12 mouse cellular contexts compared by ENCODE assay signal in the genomic region with DNA sequence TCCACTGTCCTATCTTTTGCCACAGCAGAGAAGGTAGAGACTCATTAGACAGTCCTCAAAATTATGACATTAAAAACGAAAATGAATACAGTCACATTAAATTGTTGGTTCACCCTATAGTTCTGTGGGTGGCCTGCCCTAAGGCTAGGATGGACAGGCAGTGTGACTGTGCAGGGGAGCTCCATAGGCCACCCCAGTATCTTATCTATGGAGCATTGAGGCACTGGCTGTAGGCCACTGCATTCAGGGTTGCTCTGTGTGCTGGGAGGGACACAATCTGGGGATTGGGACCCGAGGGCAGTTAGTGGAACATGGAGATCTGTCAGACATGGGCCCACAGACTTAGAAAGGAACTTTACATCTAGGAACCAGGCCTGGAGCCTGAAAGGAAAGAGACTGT. TPM values are rescaled to one million over a fixed set of nuclear protein-coding genes. Genes with fewer than 3 reads are reported as not detected.
DNase-seq lines count a peak whose midpoint lies in the region; ATAC-seq lines count a peak whose summit lies in the region.
"Had no signal": no experiment of that assay in that cellular context is flagged by ENCODE, and none has a peak within 500 bp of the region (broad histone marks: within the 10 kb centered on the region; RNA-seq: fewer than 3 reads in every experiment).

No protein-coding gene starts in this region.

- WGBS in forebrain, embryonic 11.5 days, result 30% methylated on average over 2 of the region's 2 CpGs
- 34% methylated on average over 2 of the region's 2 CpGs for WGBS in forebrain, embryonic 10.5 days
- 23% methylated on average over 2 of the region's 2 CpGs for WGBS in midbrain, embryonic 11.5 days
- WGBS in midbrain, embryonic 10.5 days, result 33% methylated on average over 2 of the region's 2 CpGs
- WGBS in neural tube, embryonic 15.5 days, result 37% methylated on average over 2 of the region's 2 CpGs
- WGBS in kidney, embryonic 14.5 days, result 30% methylated on average over 2 of the region's 2 CpGs

- no peaks in the 10 kb centered on the region for H3K9me3 ChIP-seq in forebrain, embryonic 11.5 days (ENCODE audit: control insufficient read depth, low read length)
- no peaks in the 10 kb centered on the region for H3K9me3 ChIP-seq in forebrain, embryonic 10.5 days
- no peaks in the 10 kb centered on the region for H3K9me3 ChIP-seq in midbrain, embryonic 11.5 days (ENCODE audit: control insufficient read depth, low read length)
- no peaks in the 10 kb centered on the region for H3K9me3 ChIP-seq in midbrain, embryonic 10.5 days (replicated peaks)
- no peaks in the 10 kb centered on the region for H3K9me3 ChIP-seq in neural tube, embryonic 15.5 days (replicated peaks)
- no peaks in the 10 kb centered on the region for H3K9me3 ChIP-seq in kidney, embryonic 14.5 days (ENCODE audit: control insufficient read depth, low read length)
- H3K9me3 ChIP-seq: heart, embryonic 13.5 days; limb, embryonic 12.5 days; liver, embryonic 15.5 days had no signal

- DNase-seq in forebrain, embryonic 11.5 days (ENCODE audit: low spot score), result no peak
- DNase-seq in forebrain, embryonic 10.5 days (ENCODE audit: extremely low spot score, low spot score), result no peak
- peak; percentile 64 for DNase-seq in midbrain, embryonic 11.5 days (ENCODE audit: low spot score, missing footprints)
- no peak for DNase-seq in midbrain, embryonic 10.5 days (ENCODE audit: low spot score)
- no peak for DNase-seq in ovary, postnatal 14 days (ENCODE audit: low spot score)

- no peaks in the 10 kb centered on the region for H3K27me3 ChIP-seq in forebrain, embryonic 11.5 days (ENCODE audit: control insufficient read depth, insufficient read depth, low read length)
- H3K27me3 ChIP-seq in forebrain, embryonic 10.5 days (ENCODE audit: poor library complexity, severe bottlenecking), result no peaks in the 10 kb centered on the region
- H3K27me3 ChIP-seq in midbrain, embryonic 11.5 days (ENCODE audit: control insufficient read depth, insufficient read depth, low read length), result no peaks in the 10 kb centered on the region
- 0 out of 2 replicates have a peak, but pooled peaks cover 11% of the 10 kb centered on the region for H3K27me3 ChIP-seq in midbrain, embryonic 10.5 days (ENCODE audit: low read depth, poor library complexity, severe bottlenecking)
- H3K27me3 ChIP-seq in neural tube, embryonic 15.5 days (replicated peaks), result no peaks in the 10 kb centered on the region; the same call in 1 of the 2 replicates
- H3K27me3 ChIP-seq in kidney, embryonic 14.5 days (ENCODE audit: control insufficient read depth, insufficient read depth, low read length), result no peaks in the 10 kb centered on the region

- H3K9ac ChIP-seq in forebrain, embryonic 11.5 days (ENCODE audit: low read length), result no peak overlapping the region
- no peak overlapping the region for H3K9ac ChIP-seq in midbrain, embryonic 11.5 days (ENCODE audit: low read length)
- H3K9ac ChIP-seq in neural tube, embryonic 15.5 days (replicated peaks), result no peak overlapping the region
- no peak overlapping the region for H3K9ac ChIP-seq in kidney, embryonic 14.5 days (ENCODE audit: low read depth, low read length)
- H3K9ac ChIP-seq: heart, embryonic 13.5 days; limb, embryonic 12.5 days; liver, embryonic 15.5 days had no signal

- H3K4me3 ChIP-seq in forebrain, embryonic 11.5 days (ENCODE audit: low read depth, low read length), result no peak overlapping the region
- no peak overlapping the region for H3K4me3 ChIP-seq in forebrain, embryonic 10.5 days
- H3K4me3 ChIP-seq in midbrain, embryonic 11.5 days (ENCODE audit: low read depth, low read length), result no peak overlapping the region
- H3K4me3 ChIP-seq in midbrain, embryonic 10.5 days, result no peak overlapping the region
- H3K4me3 ChIP-seq in neural tube, embryonic 15.5 days (replicated peaks), result no peak overlapping the region
- H3K4me3 ChIP-seq in kidney, embryonic 14.5 days (ENCODE audit: low read length), result no peak overlapping the region
- H3K4me3 ChIP-seq: heart, embryonic 13.5 days; limb, embryonic 12.5 days; liver, embryonic 15.5 days had no signal

- no peak overlapping the region for H3K4me2 ChIP-seq in forebrain, embryonic 11.5 days (ENCODE audit: low read depth, low read length, severe bottlenecking)
- H3K4me2 ChIP-seq in midbrain, embryonic 11.5 days, result no peak overlapping the region
- no peak overlapping the region for H3K4me2 ChIP-seq in neural tube, embryonic 15.5 days
- H3K4me2 ChIP-seq in kidney, embryonic 14.5 days (replicated peaks; ENCODE audit: low read depth, low read length), result no peak overlapping the region
- H3K4me2 ChIP-seq: limb, embryonic 12.5 days; liver, embryonic 15.5 days had no signal

- H3K4me1 ChIP-seq in forebrain, embryonic 11.5 days (replicated peaks; ENCODE audit: control insufficient read depth, insufficient read depth, low read length), result no peaks in the 10 kb centered on the region
- H3K4me1 ChIP-seq in forebrain, embryonic 10.5 days, result peaks cover 11% of the 10 kb centered on the region
- no peaks in the 10 kb centered on the region for H3K4me1 ChIP-seq in midbrain, embryonic 11.5 days (ENCODE audit: control insufficient read depth, insufficient read depth, low read length)
- H3K4me1 ChIP-seq in midbrain, embryonic 10.5 days, result peaks cover 13% of the 10 kb centered on the region; the same call in 1 of the 2 replicates
- no peaks in the 10 kb centered on the region for H3K4me1 ChIP-seq in neural tube, embryonic 15.5 days
- peaks cover 6% of the 10 kb centered on the region for H3K4me1 ChIP-seq in kidney, embryonic 14.5 days (ENCODE audit: control insufficient read depth, insufficient read depth, low read length)
- H3K4me1 ChIP-seq: limb, embryonic 12.5 days had no signal

- no peak overlapping the region for H3K27ac ChIP-seq in forebrain, embryonic 11.5 days (ENCODE audit: low read depth, low read length)
- H3K27ac ChIP-seq in forebrain, embryonic 10.5 days, result no peak overlapping the region
- H3K27ac ChIP-seq in midbrain, embryonic 11.5 days (ENCODE audit: low read depth, low read length), result no peak overlapping the region
- H3K27ac ChIP-seq in midbrain, embryonic 10.5 days (replicated peaks), result no peak overlapping the region
- no peak overlapping the region for H3K27ac ChIP-seq in neural tube, embryonic 15.5 days (replicated peaks)
- no peak overlapping the region for H3K27ac ChIP-seq in kidney, embryonic 14.5 days (ENCODE audit: low read depth, low read length)
- H3K27ac ChIP-seq: heart, embryonic 13.5 days; limb, embryonic 12.5 days; liver, embryonic 15.5 days had no signal

- H3K36me3 ChIP-seq in forebrain, embryonic 11.5 days (ENCODE audit: control insufficient read depth, insufficient read depth, low read length), result no peaks in the 10 kb centered on the region
- H3K36me3 ChIP-seq in forebrain, embryonic 10.5 days (replicated peaks), result no peaks in the 10 kb centered on the region
- H3K36me3 ChIP-seq in midbrain, embryonic 11.5 days (ENCODE audit: control insufficient read depth, insufficient read depth, low read length), result no peaks in the 10 kb centered on the region
- no peaks in the 10 kb centered on the region for H3K36me3 ChIP-seq in midbrain, embryonic 10.5 days
- H3K36me3 ChIP-seq in neural tube, embryonic 15.5 days, result no peaks in the 10 kb centered on the region
- H3K36me3 ChIP-seq in kidney, embryonic 14.5 days (ENCODE audit: control insufficient read depth, insufficient read depth, low read length), result no peaks in the 10 kb centered on the region
- H3K36me3 ChIP-seq: heart, embryonic 13.5 days; limb, embryonic 12.5 days; liver, embryonic 15.5 days had no signal

- ATAC-seq in forebrain, embryonic 11.5 days (replicated peaks; ENCODE audit: low FRiP score), result peak; percentile 39; the same call in 1 of the 2 replicates
- ATAC-seq in midbrain, embryonic 11.5 days (ENCODE audit: low FRiP score), result peak; percentile 44; the same call in 1 of the 2 replicates
- ATAC-seq in inflammation-experienced regulatory T-cells, adult 6 months, result peak; percentile 5
- ATAC-seq in neural tube, embryonic 15.5 days (ENCODE audit: low FRiP score), result peak; percentile 11; the same call in 1 of the 2 replicates
- no peak for ATAC-seq in kidney, embryonic 14.5 days (ENCODE audit: low FRiP score, low TSS enrichment)

RNA-seq across cellular contexts. Expression of a gene that starts 3.5 kb away (rescaled TPM):
- not detected in 2 replicates for polyA plus RNA-seq in forebrain, embryonic 11.5 days (2014; fragmentation: Nextera tagmentation; extraction: Ambion mirVana)
- polyA plus RNA-seq in forebrain, embryonic 10.5 days (2016; fragmentation: Nextera tagmentation; extraction: Ambion mirVana), result not detected in 2 replicates
- not detected in 2 replicates for polyA plus RNA-seq in midbrain, embryonic 11.5 days (2014; fragmentation: Nextera tagmentation; extraction: Ambion mirVana)
- not detected in 2 replicates for polyA plus RNA-seq in midbrain, embryonic 10.5 days (2016; fragmentation: Nextera tagmentation; extraction: Ambion mirVana)
- under 1 TPM in 1 of 3 experiments, not detected in 2; 0.31 TPM for polyA plus RNA-seq in inflammation-experienced regulatory T-cells, adult 6 months (2017; shearing (Covaris generic))
- polyA plus RNA-seq in neural tube, embryonic 15.5 days (2015; fragmentation: Nextera tagmentation; extraction: Ambion mirVana), result 0.14 TPM in 1 of 2 replicates, not detected in the other
- polyA plus RNA-seq in kidney, embryonic 14.5 days (2014; fragmentation: Nextera tagmentation; extraction: Ambion mirVana), result not detected in 2 replicates
- polyA plus RNA-seq: heart, embryonic 13.5 days; large intestine, adult 2 months; limb, embryonic 12.5 days; liver, embryonic 15.5 days had no signal

RNA-seq across cellular contexts. Expression of a gene that starts 5.6 kb away (rescaled TPM):
- polyA plus RNA-seq in forebrain, embryonic 11.5 days (2014; fragmentation: Nextera tagmentation; extraction: Ambion mirVana), result 0.11 TPM in 1 of 2 replicates, not detected in the other
- not detected in 2 replicates for polyA plus RNA-seq in forebrain, embryonic 10.5 days (2016; fragmentation: Nextera tagmentation; extraction: Ambion mirVana)
- 0.07 TPM in 1 of 2 replicates, not detected in the other for polyA plus RNA-seq in midbrain, embryonic 11.5 days (2014; fragmentation: Nextera tagmentation; extraction: Ambion mirVana)
- polyA plus RNA-seq in midbrain, embryonic 10.5 days (2016; fragmentation: Nextera tagmentation; extraction: Ambion mirVana), result 0.11 TPM in 1 of 2 replicates, not detected in the other
- polyA plus RNA-seq in inflammation-experienced regulatory T-cells, adult 6 months (2017; shearing (Covaris generic)), result under 1 TPM in 2 of 3 experiments, not detected in 1; 0.25 to 0.40 TPM
- 0.15 and 0.36 TPM in 2 replicates for polyA plus RNA-seq in neural tube, embryonic 15.5 days (2015; fragmentation: Nextera tagmentation; extraction: Ambion mirVana)
- polyA plus RNA-seq in kidney, embryonic 14.5 days (2014; fragmentation: Nextera tagmentation; extraction: Ambion mirVana), result 0.09 TPM in 1 of 2 replicates, not detected in the other
- polyA plus RNA-seq: heart, embryonic 13.5 days had no signal

RNA-seq across cellular contexts. Expression of a gene that starts 12.4 kb away (rescaled TPM):
- not detected in 2 replicates for polyA plus RNA-seq in forebrain, embryonic 11.5 days (2014; fragmentation: Nextera tagmentation; extraction: Ambion mirVana)
- not detected in 2 replicates for polyA plus RNA-seq in forebrain, embryonic 10.5 days (2016; fragmentation: Nextera tagmentation; extraction: Ambion mirVana)
- polyA plus RNA-seq in midbrain, embryonic 11.5 days (2014; fragmentation: Nextera tagmentation; extraction: Ambion mirVana), result not detected in 2 replicates
- polyA plus RNA-seq in midbrain, embryonic 10.5 days (2016; fragmentation: Nextera tagmentation; extraction: Ambion mirVana), result not detected in 2 replicates
- under 1 TPM in 1 of 3 experiments, not detected in 2; 0.49 TPM for polyA plus RNA-seq in inflammation-experienced regulatory T-cells, adult 6 months (2017; shearing (Covaris generic))
- 0.17 and 0.24 TPM in 2 replicates for polyA plus RNA-seq in neural tube, embryonic 15.5 days (2015; fragmentation: Nextera tagmentation; extraction: Ambion mirVana)
- not detected in 2 replicates for polyA plus RNA-seq in kidney, embryonic 14.5 days (2014; fragmentation: Nextera tagmentation; extraction: Ambion mirVana)
- polyA plus RNA-seq: limb, embryonic 12.5 days had no signal

RNA-seq across cellular contexts. Expression of a gene that starts 44.7 kb away (rescaled TPM):
- 174 and 177 TPM in 2 replicates for polyA plus RNA-seq in forebrain, embryonic 11.5 days (2014; fragmentation: Nextera tagmentation; extraction: Ambion mirVana)
- 177 and 184 TPM in 2 replicates for polyA plus RNA-seq in forebrain, embryonic 10.5 days (2016; fragmentation: Nextera tagmentation; extraction: Ambion mirVana)
- 195 and 198 TPM in 2 replicates for polyA plus RNA-seq in midbrain, embryonic 11.5 days (2014; fragmentation: Nextera tagmentation; extraction: Ambion mirVana)
- 193 and 202 TPM in 2 replicates for polyA plus RNA-seq in midbrain, embryonic 10.5 days (2016; fragmentation: Nextera tagmentation; extraction: Ambion mirVana)
- 100 to 1,000 TPM; 181 to 254 (median 184) TPM for polyA plus RNA-seq in inflammation-experienced regulatory T-cells, adult 6 months (2017; shearing (Covaris generic))
- 197 and 198 TPM in 2 replicates for polyA plus RNA-seq in neural tube, embryonic 15.5 days (2015; fragmentation: Nextera tagmentation; extraction: Ambion mirVana)
- 190 and 230 TPM in 2 replicates for polyA plus RNA-seq in kidney, embryonic 14.5 days (2014; fragmentation: Nextera tagmentation; extraction: Ambion mirVana)

RNA-seq across cellular contexts. Expression of a gene that starts 51.1 kb away (rescaled TPM):
- not detected in 2 replicates for polyA plus RNA-seq in forebrain, embryonic 11.5 days (2014; fragmentation: Nextera tagmentation; extraction: Ambion mirVana)
- polyA plus RNA-seq in forebrain, embryonic 10.5 days (2016; fragmentation: Nextera tagmentation; extraction: Ambion mirVana), result not detected in 2 replicates
- not detected in 2 replicates for polyA plus RNA-seq in midbrain, embryonic 11.5 days (2014; fragmentation: Nextera tagmentation; extraction: Ambion mirVana)
- not detected in 2 replicates for polyA plus RNA-seq in midbrain, embryonic 10.5 days (2016; fragmentation: Nextera tagmentation; extraction: Ambion mirVana)
- polyA plus RNA-seq in inflammation-experienced regulatory T-cells, adult 6 months (2017; shearing (Covaris generic)), result not detected
- polyA plus RNA-seq in neural tube, embryonic 15.5 days (2015; fragmentation: Nextera tagmentation; extraction: Ambion mirVana), result not detected in 2 replicates
- polyA plus RNA-seq in kidney, embryonic 14.5 days (2014; fragmentation: Nextera tagmentation; extraction: Ambion mirVana), result not detected in 2 replicates
- polyA plus RNA-seq: heart, embryonic 13.5 days; large intestine, adult 2 months; limb, embryonic 12.5 days; liver, embryonic 15.5 days had no signal
